Mouse (Mus musculus) forebrain, embryonic 15.5 days (tissue): ENCODE measurements around the gene Pkn2. TPM values are rescaled to one million over a fixed set of nuclear protein-coding genes. Genes with fewer than 3 reads are reported as not detected.

Experiments used
- ATAC-seq: fragments of 200-750 bp; cut with Nextera tagmentation; replicated peaks from 2 replicates; pipeline ENCODE4 v1.8.0; 2017; ENCODE audit warnings: mild to moderate bottlenecking, moderate TSS enrichment, moderate library complexity
- H3K27ac ChIP-seq: fragments of 300-500 bp; sonication (generic); replicated peaks from 2 replicates; pipeline ENCODE4 v1.5.1; 2015; ENCODE audit warnings: mild to moderate bottlenecking, inconsistent platforms
- H3K27me3 ChIP-seq: fragments of 300-500 bp; sonication (generic); 2 replicates; pipeline ENCODE4 v1.6.1; 2015; ENCODE audit warnings: inconsistent platforms
- H3K36me3 ChIP-seq: fragments of 300-500 bp; sonication (generic); 2 replicates; pipeline ENCODE4 v1.6.1; 2015; ENCODE audit warnings: mild to moderate bottlenecking, inconsistent platforms
- H3K4me1 ChIP-seq: fragments of 300-500 bp; sonication (generic); 2 replicates; pipeline ENCODE4 v1.6.1; 2015; ENCODE audit warnings: inconsistent platforms
- H3K4me2 ChIP-seq: fragments of 300-500 bp; sonication (generic); replicated peaks from 2 replicates; pipeline ENCODE4 v1.6.1; 2015; ENCODE audit warnings: mild to moderate bottlenecking, inconsistent platforms
- H3K4me3 ChIP-seq: fragments of 300-500 bp; sonication (generic); 2 replicates; pipeline ENCODE4 v1.5.1; 2015; ENCODE audit warnings: mild to moderate bottlenecking, inconsistent platforms
- H3K9ac ChIP-seq: fragments of 300-500 bp; sonication (generic); replicated peaks from 2 replicates; pipeline ENCODE4 v1.6.1; 2015; ENCODE audit warnings: mild to moderate bottlenecking, inconsistent platforms
- H3K9me3 ChIP-seq: fragments of 300-500 bp; sonication (generic); 2 replicates; pipeline ENCODE4 v1.6.1; 2016; ENCODE audit warnings: inconsistent platforms
- WGBS: fragments of 180-500 bp; shearing (Covaris S2); methylation state at CpG from one replicate; pipeline ENCODE4 v1.1.7; 2015; ENCODE audit warnings: mixed read lengths; 5-methylcytosine and 5-hydroxymethylcytosine counted together
- polyA plus RNA-seq: library from polyadenylated mRNA; unstranded; fragments of >200 nt; fragmentation: Nextera tagmentation; extraction: Ambion mirVana; gene quantifications from 2 replicates; pipeline ENCODE4 v1.2.1, GENCODE M21; 2015

Pkn2 gene
- polyA plus RNA-seq, 1 experiment from 2014 or later = 34.2 TPM

GRCm38 (mm10) chr3:142826449-142827146, 55.2 kb downstream of the Pkn2 start:
- Histone ChIP-seq H3K4me2 (no peak overlapping the region), H3K4me3 (no peak overlapping the region), H3K27me3 (no peaks in the 10 kb centered on the region), H3K9me3 (no peaks in the 10 kb centered on the region), H3K4me1 (no peaks in the 10 kb centered on the region), H3K27ac (no peak overlapping the region), H3K36me3 (peaks cover 13% of the 10 kb centered on the region), H3K9ac (no peak overlapping the region)
- 93% methylated on average over 4 of the region's 4 CpGs for WGBS
- ATAC-seq = no peak

GRCm38 (mm10) chr3:142823606-142824005, 58.2 kb downstream of the Pkn2 start:
- Histone ChIP-seq H3K4me1 (no peaks in the 10 kb centered on the region), H3K27ac (no peak overlapping the region), H3K4me3 (no peak overlapping the region), H3K36me3 (peaks cover 15% of the 10 kb centered on the region), H3K4me2 (no peak overlapping the region), H3K9ac (no peak overlapping the region), H3K9me3 (no peaks in the 10 kb centered on the region), H3K27me3 (no peaks in the 10 kb centered on the region)
- ATAC-seq = no peak
- WGBS = 85% methylated on average over 1 of the region's 1 CpGs

DNA sequence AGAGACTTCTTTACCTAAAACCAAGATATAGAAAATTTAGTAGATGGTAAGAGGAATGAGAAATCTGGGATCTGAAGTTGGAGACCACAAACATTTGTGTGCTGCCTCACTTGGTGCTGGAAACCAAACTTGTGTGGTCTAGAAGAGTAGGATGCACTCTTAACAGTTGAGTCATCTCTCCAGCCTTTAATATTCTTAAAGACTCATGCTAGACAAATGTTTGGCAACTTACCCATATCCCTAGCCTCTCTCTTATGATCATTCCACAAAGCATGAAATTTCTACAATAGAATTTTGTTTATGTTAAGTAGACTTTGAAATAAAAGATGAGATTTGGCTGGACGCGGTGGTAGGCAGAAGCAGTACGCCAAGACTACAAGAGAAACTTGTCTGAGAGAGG, 64.3 kb downstream of the Pkn2 start:
- no peak overlapping the region for H3K4me2 ChIP-seq
- no peaks in the 10 kb centered on the region for H3K27me3 ChIP-seq
- no peak overlapping the region for H3K9ac ChIP-seq
- 98% methylated on average over 3 of the region's 3 CpGs for WGBS
- no peak overlapping the region for H3K27ac ChIP-seq
- H3K9me3 ChIP-seq = no peaks in the 10 kb centered on the region
- H3K4me1 ChIP-seq = no peaks in the 10 kb centered on the region
- no peak overlapping the region for H3K4me3 ChIP-seq
- ATAC-seq = no peak
- H3K36me3 ChIP-seq = peaks cover 12% of the 10 kb centered on the region

DNA sequence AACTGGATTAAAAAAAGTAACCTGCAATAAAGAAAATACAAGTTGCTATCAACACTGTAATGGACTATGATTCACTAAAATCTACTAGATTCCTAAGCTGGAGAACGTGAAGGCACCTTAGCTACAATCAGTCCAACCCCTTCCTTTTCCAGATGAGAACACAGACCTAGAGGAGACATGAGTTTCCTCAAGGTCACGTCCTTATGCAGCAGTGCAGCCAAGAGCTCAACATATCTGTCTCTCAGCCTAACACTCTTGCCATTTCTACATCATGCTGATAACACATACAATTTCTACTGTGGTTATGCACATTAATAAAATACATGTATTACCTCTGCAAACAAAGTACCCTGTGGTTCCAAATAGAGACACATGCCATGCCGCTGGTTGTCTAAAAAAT, 70.2 kb downstream of the Pkn2 start:
- Histone ChIP-seq H3K9ac (no peak overlapping the region), H3K27ac (no peak overlapping the region), H3K27me3 (no peaks in the 10 kb centered on the region), H3K36me3 (peaks cover 20% of the 10 kb centered on the region), H3K4me1 (no peaks in the 10 kb centered on the region), H3K9me3 (no peaks in the 10 kb centered on the region), H3K4me2 (no peak overlapping the region), H3K4me3 (no peak overlapping the region)
- no peak for ATAC-seq
- WGBS = 93% methylated on average over 3 of the region's 3 CpGs

GRCm38 (mm10) chr3:142795587-142795986, 86.2 kb downstream of the Pkn2 start:
- no peak overlapping the region for H3K4me2 ChIP-seq
- 96% methylated on average over 3 of the region's 3 CpGs for WGBS
- peaks cover 57% of the 10 kb centered on the region for H3K36me3 ChIP-seq
- no peaks in the 10 kb centered on the region for H3K9me3 ChIP-seq
- no peak overlapping the region for H3K4me3 ChIP-seq
- no peak overlapping the region for H3K27ac ChIP-seq
- ATAC-seq = no peak
- H3K9ac ChIP-seq = no peak overlapping the region
- no peaks in the 10 kb centered on the region for H3K4me1 ChIP-seq
- H3K27me3 ChIP-seq = no peaks in the 10 kb centered on the region

- H3K27ac ChIP-seq = no peak overlapping the region
- no peaks in the 10 kb centered on the region for H3K4me1 ChIP-seq
- H3K4me3 ChIP-seq = no peak overlapping the region
- peaks cover 56% of the 10 kb centered on the region for H3K36me3 ChIP-seq
- ATAC-seq = no peak
- no peaks in the 10 kb centered on the region for H3K27me3 ChIP-seq
- WGBS = 75% methylated on average over 2 of the region's 2 CpGs
- H3K4me2 ChIP-seq = no peak overlapping the region
- H3K9me3 ChIP-seq = no peaks in the 10 kb centered on the region
- H3K9ac ChIP-seq = no peak overlapping the region
Observed at GRCm38 (mm10) chr3:142786423-142787072, 95.3 kb downstream of the Pkn2 start.

DNA sequence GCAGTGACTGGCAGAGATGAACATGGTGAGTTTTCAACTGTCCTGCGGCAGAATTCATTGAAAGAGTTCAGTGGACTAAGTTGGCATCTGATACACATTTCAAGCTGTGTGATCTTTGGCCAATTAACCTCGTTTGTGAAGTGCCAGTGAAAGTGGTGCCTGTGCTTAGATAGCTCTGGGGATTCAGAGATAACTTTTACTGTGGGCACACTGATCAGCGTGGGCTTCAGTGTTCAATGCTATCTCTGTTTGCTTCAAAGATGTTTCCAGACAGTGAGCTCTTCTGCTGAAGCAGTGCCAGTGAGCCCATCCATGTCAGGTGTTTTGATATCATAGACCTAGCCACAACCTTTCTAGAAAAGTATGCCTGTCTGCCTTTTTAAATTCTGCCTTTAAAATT, 104.6 kb downstream of the Pkn2 start:
- H3K4me1 ChIP-seq = no peaks in the 10 kb centered on the region
- H3K4me2 ChIP-seq = no peak overlapping the region
- no peak for ATAC-seq
- no peak overlapping the region for H3K27ac ChIP-seq
- H3K9me3 ChIP-seq = no peaks in the 10 kb centered on the region
- WGBS = 70% methylated on average over 3 of the region's 3 CpGs
- H3K36me3 ChIP-seq = peaks cover 49% of the 10 kb centered on the region
- no peak overlapping the region for H3K9ac ChIP-seq
- no peak overlapping the region for H3K4me3 ChIP-seq
- no peaks in the 10 kb centered on the region for H3K27me3 ChIP-seq

DNA sequence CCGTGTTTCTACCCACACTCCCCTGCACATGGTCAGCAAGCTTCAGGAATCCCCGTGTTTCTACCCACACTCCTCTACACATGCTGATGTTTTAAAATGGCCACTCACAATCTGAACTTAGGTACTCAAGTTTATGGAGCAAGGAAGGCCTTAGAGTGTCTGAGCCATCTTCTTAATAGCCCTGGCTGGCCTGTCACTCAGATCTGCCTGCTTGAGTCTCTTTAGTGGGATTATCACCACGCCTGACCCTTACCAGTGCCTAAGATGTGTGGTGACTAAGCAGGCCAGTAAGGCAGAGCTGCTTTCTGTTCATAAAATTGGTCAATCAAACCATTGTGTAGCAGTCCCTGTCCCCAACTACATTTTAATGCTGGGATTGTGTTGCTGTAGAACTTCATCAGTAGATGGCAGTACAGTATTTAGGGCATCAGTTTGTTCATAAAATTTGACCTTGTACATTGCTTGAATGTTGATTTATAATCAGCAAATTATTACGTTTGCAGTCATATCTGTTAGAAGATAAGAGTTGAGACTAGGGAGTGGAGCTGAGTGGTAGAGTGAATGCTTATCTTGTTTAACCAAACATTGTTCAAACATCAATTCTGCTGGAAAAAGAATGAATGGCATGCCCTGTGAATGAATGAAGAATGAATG, 108.1 kb downstream of the Pkn2 start:
- Histone ChIP-seq H3K4me2 (no peak overlapping the region), H3K27ac (no peak overlapping the region), H3K4me1 (no peaks in the 10 kb centered on the region), H3K36me3 (peaks cover 26% of the 10 kb centered on the region), H3K9me3 (no peaks in the 10 kb centered on the region), H3K4me3 (no peak overlapping the region), H3K27me3 (no peaks in the 10 kb centered on the region), H3K9ac (no peak overlapping the region)
- ATAC-seq = no peak
- WGBS = 89% methylated on average over 4 of the region's 4 CpGs

GRCm38 (mm10) chr3:142770518-142770917, 111.3 kb downstream of the Pkn2 start:
- H3K4me1 ChIP-seq = peaks cover 17% of the 10 kb centered on the region
- H3K27ac ChIP-seq = no peak overlapping the region
- H3K27me3 ChIP-seq = no peaks in the 10 kb centered on the region
- 69% methylated on average over 1 of the region's 1 CpGs for WGBS
- peaks cover 21% of the 10 kb centered on the region for H3K36me3 ChIP-seq
- no peak overlapping the region for H3K9ac ChIP-seq
- no peak overlapping the region for H3K4me3 ChIP-seq
- H3K4me2 ChIP-seq = no peak overlapping the region
- ATAC-seq = no peak
- H3K9me3 ChIP-seq = no peaks in the 10 kb centered on the region

DNA sequence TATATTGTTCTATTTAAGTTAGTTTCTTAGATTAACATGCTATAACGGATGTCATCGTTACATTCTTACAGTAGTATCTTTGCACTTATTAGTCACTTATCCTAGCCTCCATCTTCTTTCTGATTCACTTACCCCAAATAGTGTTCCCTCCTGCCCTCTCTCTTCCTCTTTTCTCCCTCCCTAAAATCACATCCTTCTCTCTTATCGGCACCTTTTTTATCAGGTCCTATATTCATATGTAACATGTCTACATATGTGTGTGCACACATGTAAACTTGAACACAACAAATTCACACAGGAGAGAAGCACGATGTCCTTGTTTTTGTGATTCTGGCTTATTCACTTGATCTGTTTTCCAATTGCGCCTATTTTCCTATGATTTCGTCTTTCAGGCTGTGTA, 113.3 kb downstream of the Pkn2 start:
- no peak overlapping the region for H3K27ac ChIP-seq
- H3K27me3 ChIP-seq = no peaks in the 10 kb centered on the region
- no peak overlapping the region for H3K9ac ChIP-seq
- no peak overlapping the region for H3K4me2 ChIP-seq
- H3K4me1 ChIP-seq = peaks cover 20% of the 10 kb centered on the region
- H3K36me3 ChIP-seq = peaks cover 19% of the 10 kb centered on the region
- H3K4me3 ChIP-seq = no peak overlapping the region
- no peak for ATAC-seq
- 95% methylated on average over 6 of the region's 6 CpGs for WGBS
- no peaks in the 10 kb centered on the region for H3K9me3 ChIP-seq

DNA sequence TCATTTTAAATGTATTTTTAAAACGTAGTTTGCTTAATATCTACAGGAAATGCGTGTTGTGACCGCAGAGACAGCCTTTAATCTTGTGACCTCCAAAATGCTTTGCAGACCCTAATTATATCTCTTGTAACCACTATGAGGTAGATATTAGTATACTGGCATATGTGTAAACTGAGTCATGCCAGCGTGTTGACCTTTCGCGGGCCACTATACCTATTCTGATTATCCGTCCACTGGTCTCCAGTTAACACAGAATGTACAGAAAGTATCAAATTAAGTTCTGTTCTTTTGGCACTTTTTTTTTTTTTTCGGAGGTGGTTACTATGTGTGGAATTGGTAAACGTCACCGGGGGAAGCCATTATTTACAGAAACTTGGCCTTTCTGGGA, 116.0 kb downstream of the Pkn2 start:
- no peak for ATAC-seq
- no peak overlapping the region for H3K27ac ChIP-seq
- H3K9ac ChIP-seq = peak overlapping the region; percentile 96
- 0 out of 2 replicates have a peak, but pooled peaks cover 1% of the 10 kb centered on the region for H3K36me3 ChIP-seq
- H3K9me3 ChIP-seq = no peaks in the 10 kb centered on the region
- H3K27me3 ChIP-seq = no peaks in the 10 kb centered on the region
- 20% methylated on average over 10 of the region's 10 CpGs for WGBS
- H3K4me3 ChIP-seq = peak overlapping the region; percentile 81
- peak overlapping the region; percentile 65 for H3K4me2 ChIP-seq
- peaks cover 20% of the 10 kb centered on the region for H3K4me1 ChIP-seq

DNA sequence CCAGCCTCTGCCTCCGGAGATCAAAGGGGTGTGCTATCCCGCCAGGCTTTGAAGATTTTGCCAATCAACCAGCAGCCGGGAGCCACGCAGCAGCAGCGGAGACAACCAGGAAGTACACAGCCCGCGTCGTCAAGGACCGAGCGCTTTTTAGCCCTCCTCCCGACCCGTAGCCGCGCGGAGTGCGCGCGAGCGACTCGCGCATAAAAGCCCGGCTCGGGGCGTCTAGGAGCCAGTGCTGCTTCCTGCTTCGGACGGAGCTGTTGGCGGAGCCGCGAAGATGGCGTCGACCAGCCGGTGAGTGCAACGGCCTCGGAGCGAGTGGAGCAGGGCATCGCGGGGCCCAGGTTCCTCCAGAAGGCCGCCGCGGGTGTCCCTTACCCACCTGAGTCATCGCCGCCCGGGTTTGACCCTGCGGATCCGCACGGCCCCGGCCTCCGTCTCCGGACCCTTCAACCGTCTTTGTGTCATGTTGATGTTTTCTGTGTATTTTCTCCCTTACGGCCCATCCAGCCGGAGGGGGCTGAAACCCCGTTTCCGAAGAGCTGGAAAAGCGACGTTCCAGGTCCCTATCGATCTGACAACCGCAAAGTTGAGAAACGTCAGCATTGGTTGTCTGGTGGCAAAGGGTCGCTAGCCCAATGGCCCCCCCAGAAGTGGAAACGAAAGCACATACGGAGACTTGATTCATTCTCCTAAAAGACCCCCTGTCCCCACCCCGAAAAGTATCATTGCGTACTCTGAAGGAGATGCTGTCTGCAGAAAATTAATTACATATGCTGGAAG, 116.6 kb downstream of the Pkn2 start, which contains the start of gene Gtf2b:
TSS of gene Gtf2b (plus strand) at position 51 of the 783 bp plus-strand sequence.
- peak within 1 kb of the TSS; percentile 89 for H3K27ac ChIP-seq
- H3K9ac ChIP-seq = peak within 1 kb of the TSS; percentile 96
- WGBS = under 1% methylated on average over 64 of the region's 64 CpGs
- peak within 1 kb of the TSS; percentile 65 for H3K4me2 ChIP-seq
- H3K4me3 ChIP-seq = peak within 1 kb of the TSS; percentile 81
- H3K27me3 ChIP-seq = no peaks in the 10 kb centered on the region
- H3K9me3 ChIP-seq = no peaks in the 10 kb centered on the region
- no peaks in the 10 kb centered on the region for H3K36me3 ChIP-seq
- peaks cover 20% of the 10 kb centered on the region for H3K4me1 ChIP-seq
- ATAC-seq = peak; percentile 100
